Mouse (Mus musculus) frontal cortex, postnatal 36 days (tissue): Measurements from ENCODE around the gene Dscam.
A peak's percentile ranks its signal among the peaks of the same experiment; 100 is the strongest.

ENCODE experiments used
- DNase-seq, 2 experiments: peaks; one replicate each; pipeline ENCODE4 v3.0.0; 2022; ENCODE audit warnings: low spot score in 2 of 2

Dscam gene

DNA sequence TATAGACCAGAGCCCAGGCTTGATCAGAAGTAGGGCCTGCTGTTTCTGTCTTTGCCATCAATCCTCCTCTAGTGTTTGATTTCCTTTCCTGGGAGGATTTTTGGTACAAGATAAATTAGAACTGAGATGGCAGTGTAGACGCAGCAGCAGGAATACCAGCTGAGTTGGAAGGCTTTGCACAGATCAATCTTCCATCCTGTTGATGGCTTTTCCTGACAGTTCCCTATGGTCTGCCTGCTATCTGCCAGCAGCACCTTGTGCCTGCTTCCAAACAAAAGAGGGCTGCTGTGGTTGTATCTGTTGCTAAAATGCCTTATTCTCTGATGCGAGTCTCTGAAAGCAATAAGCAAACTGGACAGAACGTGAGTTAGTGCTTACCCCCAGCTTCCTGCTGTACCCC is 402.6 kb downstream of the Dscam start:
- DNase-seq = no peak

DNA sequence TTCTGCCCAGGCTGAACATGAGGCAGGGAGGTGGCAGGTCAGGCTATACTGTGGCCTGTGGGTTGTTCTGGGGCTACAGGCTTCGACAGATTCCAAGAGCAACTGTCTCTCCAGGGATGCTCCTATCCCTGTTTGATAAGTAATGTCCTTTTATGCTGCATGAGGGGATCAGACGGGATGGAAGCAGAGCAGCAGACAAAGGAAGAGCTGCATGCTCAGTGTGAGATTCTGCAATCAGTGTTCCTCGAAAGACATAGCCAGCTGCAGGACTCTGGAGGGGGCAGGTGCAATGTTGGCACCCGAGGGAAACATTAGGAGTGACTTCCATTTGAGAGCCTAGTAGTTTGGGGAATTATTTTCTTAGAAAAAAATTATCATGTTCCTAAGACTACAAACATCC is 403.0 kb downstream of the Dscam start:
- DNase-seq = no peak

GRCm38 (mm10) chr16:96761225-96761624 is 409.3 kb downstream of the Dscam start:
- no peak for DNase-seq

- no peak for DNase-seq
Observed at GRCm38 (mm10) chr16:96759081-96759603, 411.4 kb downstream of the Dscam start.

DNA sequence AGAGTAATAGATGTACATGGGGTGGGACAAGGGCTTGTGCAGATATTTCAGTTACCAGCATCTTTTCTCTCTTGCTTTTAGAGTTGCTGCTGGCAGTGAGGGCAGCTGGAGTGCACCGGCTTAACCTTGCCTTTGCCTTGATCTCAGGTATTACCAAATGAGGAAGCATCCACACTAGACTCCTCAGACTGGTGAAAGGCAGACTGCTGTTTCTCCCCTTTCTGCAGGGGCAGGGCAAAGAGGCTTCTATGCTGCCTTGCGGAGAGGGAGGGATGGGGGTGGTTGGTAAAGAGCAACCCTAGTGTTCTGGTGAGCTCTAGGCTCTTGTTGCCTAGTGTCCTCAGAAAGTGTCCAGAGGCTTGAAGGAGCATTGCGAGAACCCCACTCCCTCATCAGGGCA is 412.2 kb downstream of the Dscam start:
- no peak for DNase-seq

DNA sequence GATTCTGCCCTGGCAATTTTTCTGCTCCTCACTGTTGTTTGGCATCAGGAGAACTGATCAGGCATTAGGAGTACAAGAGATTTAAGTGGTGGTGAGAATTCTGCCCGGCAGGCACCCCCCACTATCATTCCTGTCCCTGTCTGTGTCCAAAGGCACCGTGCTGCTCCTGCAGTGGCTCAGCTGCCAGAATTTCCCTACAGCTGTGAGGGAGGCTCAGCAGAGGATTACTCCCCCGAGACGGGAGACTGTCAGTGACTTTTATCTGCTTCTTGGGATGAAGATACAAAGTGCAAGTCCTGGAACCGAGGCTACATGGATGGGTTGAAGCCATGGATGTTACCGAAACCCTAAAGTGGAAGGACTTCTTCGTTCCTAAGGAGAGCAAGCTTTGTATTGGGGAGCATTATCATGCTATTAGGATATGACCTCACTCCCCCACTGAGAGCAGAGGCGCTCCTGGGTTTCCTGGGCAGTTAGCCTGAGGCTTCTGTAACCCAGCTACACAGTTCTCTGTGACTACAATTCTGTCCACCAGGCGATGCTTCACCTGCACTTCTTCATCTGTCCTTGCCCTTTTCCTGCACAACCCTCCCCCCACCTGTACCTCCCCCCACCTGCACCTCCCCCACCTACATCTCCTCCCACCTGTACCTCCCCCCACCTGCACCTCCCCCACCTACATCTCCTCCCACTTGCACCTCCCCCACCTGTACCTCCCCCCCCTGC is 412.8 kb downstream of the Dscam start:
- no peak for DNase-seq

DNA sequence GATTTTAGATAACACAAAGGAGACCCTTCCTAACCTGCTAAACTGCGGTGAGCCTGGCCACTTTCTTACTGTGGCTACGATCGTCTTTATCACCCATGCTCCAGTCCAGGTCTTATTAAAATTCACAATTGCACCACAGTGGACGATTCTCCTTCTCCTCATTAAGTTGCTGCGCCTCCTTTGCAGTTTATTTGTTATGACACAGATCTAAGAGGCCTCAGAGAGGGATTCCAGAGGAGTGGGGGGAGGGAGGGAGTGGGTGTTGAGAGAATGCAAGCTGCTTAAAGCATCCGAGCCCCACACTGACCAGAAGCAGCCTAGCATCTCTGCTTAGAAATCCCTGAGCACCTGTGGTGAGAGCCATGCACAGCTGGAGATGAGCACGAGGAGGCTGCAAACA is 413.6 kb downstream of the Dscam start:
- DNase-seq = no peak

DNA sequence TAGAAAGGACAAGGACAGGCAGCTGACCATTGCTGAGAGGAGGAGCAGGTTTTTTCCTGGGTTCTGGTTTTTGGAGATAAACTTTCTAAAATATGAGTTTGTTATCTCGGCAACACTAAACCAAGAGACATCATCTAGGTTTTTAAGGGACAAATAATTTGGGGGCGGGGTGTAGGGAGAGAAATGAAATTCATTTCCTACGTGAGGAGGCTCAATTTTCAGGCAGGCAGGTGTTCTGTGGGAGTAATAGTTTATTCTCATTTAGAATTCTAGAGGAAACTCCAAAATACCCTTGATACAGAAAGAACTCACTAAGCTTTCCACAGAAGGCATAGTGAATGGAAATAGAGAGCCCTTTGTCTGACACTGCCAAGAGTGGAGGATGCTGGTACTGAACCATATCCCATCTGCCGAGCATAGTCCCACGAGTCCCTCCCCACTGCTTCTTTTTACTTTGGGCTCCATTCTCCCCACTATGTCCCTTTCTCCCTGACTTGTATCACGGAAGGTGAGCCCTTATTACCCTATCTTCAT is 415.5 kb downstream of the Dscam start:
- DNase-seq = peak in 1 of 2 experiments; percentile 36

GRCm38 (mm10) chr16:96754381-96754780 is 416.2 kb downstream of the Dscam start:
- no peak for DNase-seq

GRCm38 (mm10) chr16:96753781-96754173 is 416.8 kb downstream of the Dscam start:
- peak in 1 of 2 experiments; percentile 53 for DNase-seq

DNA sequence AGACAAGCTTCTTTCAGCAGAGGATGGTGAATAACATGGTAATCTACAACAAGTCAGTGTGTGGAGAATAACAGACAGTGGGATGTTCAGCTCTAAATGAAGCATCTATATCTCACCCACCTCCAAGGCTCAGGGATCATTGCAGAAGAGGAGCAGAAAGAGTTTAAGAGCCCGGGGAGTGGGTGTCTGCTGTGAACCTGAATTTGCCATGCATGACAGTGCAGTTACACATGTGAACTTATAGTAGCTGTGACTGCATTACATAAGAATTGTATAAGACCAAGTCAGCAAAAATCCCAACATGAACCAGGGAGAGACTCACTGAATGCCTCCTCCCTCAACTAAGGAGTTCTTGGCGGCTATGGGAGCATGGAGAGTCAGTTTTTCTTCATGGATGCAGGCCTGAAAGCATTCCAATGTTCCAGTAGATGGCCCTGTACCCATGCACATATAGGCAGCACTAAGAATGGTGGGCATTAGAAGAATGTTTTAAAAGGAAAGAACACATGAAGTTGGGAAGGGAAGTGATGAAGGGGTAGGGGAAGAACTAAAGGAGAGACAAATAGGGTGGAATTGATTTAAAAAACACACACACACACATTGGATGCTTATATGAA is 417.3 kb downstream of the Dscam start:
- DNase-seq = no peak

DNA sequence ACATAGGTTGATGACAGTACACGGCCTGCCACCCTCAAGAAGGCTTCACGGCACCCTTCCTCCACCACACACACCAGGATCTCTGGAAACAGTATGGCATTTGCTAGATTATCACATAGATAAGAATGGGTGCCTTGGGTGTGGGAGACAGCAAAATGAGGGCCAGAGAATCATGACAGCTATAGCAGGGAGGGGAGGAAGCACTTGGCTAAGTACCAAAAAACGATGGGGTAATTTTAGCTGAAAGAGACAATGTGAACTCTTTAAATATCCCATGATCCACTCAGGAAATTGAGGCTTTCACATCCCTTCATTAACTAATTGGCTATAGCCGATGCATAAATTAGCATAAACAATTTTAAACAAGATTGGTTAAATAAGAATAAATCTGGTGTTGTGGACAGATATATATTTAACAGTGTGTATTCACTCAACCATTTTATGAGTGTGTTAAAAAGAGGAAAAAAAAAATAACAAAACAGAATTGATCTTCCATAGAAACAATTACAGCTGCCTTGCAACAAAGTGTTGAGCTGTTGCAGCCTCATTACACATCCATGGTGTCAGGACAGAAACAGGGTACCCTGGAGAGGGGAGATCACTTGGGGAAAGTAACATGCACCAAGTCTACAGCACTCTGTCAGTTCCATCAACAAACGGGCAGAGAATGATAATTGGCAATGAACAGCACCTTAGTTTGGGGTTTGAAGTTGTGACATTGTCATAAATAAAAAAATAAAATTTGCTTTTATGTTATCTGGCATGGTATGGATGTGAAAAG is 427.9 kb downstream of the Dscam start:
- no peak for DNase-seq

- no peak for DNase-seq
Observed at GRCm38 (mm10) chr16:96741336-96741735, 429.2 kb downstream of the Dscam start.

- no peak for DNase-seq
Observed at GRCm38 (mm10) chr16:96740073-96741055, 430.2 kb downstream of the Dscam start.

DNA sequence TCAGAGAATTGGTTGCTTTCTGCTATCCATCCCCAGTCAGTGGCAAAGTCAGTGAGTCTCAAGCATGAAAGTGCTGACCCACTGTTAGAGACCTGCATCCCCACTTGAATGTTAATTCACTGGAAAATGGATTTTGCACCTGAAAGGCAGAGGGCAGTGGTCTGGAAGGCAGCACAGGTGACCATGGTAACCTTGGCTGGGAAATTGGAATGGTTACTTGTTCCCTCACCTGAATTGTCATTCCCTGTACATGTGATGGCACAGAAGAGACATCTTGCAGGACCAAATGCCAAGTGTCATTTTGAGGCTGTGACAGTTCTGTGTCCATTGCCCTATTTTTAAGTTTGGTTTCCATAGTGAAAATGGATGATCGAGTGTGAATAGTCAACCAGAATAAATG is 434.1 kb downstream of the Dscam start:
- DNase-seq = no peak

- DNase-seq = no peak
Observed at GRCm38 (mm10) chr16:96730881-96731280, 439.7 kb downstream of the Dscam start.

DNA sequence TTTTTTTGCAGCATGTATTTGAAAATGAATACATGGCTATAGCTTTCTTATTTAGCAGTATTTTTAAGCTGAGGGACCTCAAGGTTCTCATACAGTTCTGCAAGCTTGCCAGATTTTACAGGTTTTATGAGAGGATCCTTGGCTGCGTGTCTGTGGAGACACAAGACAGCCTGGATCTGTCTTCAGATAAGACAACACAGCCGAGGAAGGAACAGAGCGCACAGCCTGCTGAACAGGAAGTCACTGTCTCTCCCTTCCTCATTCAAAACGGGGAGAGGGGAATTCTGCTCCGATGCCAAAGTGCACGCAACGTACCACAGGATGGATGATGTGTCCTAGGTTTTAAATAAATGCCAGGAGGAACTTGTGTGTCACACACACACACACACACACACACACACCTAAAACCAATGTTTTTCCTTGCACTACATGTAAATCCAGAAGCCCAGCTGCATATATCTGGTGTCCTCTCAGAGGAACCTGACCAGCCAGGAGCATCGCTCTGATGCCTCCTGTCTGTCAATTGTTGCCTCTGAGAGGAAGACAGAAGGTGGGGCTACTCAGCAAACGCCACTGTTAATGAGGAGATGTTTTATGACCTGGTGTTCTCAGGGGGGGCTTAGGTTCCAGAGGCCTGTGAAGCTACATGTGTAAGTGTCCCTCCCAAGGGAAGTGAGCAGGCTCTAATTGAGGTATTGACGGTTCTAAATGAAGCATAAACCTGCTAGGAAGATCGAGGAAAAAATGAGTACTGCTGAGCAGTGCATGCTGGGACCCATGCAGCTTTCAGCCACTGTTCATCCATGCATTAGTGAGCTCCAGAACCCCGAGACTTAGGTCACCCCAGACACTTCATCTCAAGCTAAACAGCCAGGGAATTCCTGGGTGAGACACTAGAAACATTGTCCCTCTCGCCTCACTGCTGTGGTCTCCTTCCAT is 442.4 kb downstream of the Dscam start:
- DNase-seq = no peak

DNA sequence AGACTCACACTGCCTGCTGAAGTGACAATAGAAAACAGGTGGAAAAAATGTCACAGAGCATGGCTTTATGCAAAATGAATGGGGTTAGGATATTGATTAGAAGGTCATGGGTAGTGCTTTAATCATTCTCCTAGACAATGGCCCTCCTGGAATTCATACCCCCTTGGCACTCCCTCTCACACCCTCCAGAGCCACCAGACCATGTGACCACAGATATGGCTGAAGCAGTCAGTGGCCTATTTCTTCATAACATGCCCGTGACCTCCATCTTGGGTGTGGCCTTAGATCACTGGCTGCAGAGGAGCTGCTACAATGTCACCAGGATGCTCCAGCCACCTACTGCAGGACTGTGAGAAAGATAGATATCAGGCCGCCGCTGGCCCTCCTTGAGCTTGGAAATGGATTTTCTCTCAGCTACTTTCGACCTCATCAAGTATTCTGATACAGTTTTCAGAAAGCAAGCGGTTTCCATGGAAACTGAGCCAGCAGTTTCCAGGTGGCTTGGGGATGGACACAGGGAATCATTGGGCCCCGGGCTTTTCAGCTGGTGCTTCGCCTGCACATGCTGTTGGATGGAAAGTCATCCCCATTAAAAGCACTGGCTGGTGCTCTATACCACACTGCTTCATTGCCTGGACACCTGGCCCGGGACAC is 445.4 kb downstream of the Dscam start:
- peak in 1 of 2 experiments; percentile 17 for DNase-seq

GRCm38 (mm10) chr16:96724591-96724990 is 446.0 kb downstream of the Dscam start:
- no peak for DNase-seq
